Mouse (Mus musculus) left cerebral cortex, adult 8-10 months (tissue): ENCODE measurements around the gene Stambpl1. TPM values are rescaled to one million over a fixed set of nuclear protein-coding genes. Genes with fewer than 3 reads are reported as not detected.

ENCODE experiments used
- DNase-seq, 2 experiments: peaks; one replicate each; pipeline ENCODE4 v3.0.0; 2022; ENCODE audit warnings: low spot score in 2 of 2
- total RNA-seq, 4 experiments: library from RNA; stranded (reverse); gene quantifications; 2 replicates each; pipeline ENCODE4 v1.2.4; 2022

Gene Stambpl1
- total RNA-seq, 4 experiments from 2014 or later = 19.1 to 21.7 (median 20.7) TPM

DNA sequence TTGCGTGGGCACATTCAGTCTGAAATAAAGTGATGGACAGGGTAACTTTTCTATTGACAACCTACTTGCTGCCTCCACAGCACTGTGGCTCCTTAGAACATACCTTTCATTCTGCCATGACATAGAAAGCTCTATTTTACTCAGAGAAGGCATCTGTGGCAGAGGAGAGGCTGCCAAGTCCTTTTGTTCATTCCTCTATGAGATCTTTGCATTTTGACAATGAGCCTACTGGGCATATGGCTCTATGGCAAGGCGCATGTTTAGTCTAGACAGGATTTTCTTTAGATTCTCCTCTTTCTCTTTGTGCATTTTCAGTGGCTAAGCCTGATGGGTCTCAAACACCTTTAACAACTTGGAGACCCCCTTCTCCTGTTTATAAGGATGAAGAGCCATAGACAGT is 45.7 kb downstream of the Stambpl1 start:
- no peak for DNase-seq

DNA sequence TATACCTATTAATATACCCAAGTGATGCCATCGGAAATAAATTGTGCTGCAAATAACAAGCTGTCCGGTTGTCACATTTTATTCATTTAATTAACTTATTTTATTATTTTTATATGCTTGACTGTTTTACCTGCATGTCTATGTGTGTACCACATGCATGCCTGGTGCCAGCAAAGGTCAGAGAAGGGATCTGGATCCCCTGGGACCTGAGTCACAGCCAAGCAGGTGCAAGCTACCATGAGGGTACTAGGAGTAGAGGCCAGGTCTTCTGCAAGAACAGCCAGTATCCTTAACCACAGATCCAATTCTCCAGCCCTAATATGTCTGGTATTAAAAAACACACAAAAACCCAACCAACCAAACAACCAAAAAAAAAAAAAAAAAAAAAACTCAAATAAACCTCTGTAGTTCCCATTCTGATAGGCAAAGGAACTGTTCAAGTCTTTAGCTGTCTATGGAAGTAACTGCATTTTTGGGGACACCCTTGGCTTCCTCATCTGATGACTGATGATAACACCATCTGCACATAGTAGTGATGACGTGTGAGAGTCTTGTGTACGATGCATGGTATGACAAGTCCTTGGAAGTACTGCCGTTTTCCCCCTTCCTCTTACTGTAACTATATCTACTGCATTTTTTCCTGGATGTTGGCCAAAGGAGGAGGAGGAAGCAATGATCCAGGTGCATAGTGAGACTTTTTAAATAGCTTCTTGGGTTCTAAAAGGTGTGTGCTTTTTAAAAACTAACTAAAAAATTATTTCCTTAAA is 48.4 kb downstream of the Stambpl1 start:
- no peak for DNase-seq

DNA sequence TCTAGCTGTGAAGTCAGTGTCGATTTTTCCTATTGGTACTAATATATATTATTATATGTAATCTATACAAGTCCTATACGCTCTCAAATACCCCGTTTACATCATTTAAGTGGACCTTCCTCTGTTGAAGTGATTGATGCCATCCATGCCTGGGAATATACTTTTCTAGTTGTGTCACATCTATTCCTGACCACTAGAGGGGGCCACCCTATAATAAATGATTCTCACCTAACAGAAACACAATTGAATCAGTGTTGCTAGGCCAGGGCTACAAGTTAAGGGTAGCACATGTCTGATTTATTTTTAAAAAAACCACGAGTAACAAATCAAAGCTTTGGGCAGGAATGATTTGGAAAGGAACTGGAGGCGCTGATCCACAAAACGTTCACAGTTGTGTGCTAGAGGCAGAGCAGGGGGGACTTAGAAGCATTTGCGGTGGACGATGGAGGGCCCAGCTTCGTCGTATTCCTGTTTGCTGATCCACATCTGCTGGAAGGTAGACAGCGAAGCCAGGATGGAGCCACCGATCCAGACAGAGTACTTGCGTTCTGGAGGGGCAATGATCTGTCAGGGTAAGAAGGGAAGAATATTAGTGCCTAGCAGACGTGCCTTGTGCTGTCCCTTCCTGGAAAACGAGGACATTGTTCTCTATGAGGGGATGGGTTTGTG is 49.4 kb downstream of the Stambpl1 start:
- no peak for DNase-seq

DNA sequence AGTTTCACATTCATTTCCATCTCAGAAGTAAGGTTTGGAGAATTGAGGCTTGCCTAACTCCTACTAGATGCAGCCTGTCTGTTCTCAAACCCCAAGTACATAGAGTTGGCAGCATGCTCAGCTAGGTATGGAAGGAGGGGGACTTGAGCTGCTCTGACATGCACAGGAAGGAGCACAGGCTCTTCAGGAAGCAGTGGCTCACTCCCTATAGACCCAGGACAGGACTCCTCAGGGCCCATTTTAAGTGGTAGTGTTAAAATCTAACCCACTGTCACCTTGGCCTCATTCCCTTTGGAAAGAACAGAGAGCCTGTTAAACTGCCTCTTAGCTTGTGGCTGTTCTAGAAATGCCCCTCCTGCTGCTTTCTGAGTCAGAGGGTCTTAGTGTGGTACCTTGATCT is 50.9 kb downstream of the Stambpl1 start:
- DNase-seq = no peak

DNA sequence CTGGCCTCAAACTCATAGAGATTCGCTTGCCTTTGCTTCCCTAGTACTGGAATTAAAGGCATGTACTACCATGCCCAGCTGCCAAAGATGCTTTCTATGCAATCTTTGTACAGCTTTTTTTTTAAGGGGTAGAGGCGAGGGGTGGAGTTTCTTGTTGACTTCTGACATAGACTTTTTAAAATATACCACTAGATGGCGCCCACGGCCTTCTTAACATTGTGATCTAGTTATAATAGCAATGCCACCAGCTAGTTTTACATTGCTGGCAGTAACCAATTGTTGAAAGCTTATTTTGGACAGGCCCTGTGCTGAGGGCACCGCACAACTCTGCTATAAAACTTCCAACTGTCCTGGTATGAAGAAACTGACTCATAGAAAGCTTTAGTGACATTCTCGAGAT is 52.0 kb downstream of the Stambpl1 start:
- DNase-seq = no peak

DNA sequence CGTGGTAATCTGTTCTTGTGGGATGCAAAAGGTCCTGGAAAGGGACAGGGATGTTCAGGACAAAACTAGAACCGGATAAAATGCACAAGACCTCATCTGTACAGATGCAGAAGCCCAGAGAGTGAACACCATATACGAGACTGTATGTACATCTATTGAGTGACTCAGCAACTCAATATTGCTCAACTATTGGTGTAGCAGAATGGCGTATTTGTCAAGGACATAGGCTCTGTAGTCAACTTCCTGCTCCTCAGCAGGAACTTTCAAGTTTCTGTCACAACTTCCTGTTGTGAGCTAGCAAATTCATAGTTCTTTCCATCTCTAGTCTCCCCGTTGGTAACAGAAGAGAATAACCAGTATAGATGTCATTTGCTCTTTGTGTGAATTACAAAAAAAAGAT is 56.5 kb downstream of the Stambpl1 start:
- DNase-seq = no peak

DNA sequence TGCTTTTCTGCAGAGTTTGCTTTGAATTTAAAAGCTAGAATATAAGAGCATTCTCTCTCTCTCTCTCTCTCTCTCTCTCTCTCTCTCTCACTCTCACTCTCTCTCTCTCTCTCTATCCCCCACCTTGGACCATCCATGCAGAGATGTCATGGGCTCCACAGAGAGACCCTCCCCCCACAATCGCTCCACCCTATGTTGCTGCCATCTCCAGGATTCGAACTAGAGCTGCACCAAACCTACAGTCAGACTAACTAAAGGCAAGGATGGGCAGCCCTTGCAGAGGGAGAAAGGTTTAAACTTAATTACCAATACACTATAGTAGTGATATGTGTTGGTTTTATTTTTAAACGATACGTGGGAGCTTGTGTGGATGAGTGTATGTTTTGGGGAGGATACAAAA is 58.6 kb downstream of the Stambpl1 start:
- DNase-seq = no peak

DNA sequence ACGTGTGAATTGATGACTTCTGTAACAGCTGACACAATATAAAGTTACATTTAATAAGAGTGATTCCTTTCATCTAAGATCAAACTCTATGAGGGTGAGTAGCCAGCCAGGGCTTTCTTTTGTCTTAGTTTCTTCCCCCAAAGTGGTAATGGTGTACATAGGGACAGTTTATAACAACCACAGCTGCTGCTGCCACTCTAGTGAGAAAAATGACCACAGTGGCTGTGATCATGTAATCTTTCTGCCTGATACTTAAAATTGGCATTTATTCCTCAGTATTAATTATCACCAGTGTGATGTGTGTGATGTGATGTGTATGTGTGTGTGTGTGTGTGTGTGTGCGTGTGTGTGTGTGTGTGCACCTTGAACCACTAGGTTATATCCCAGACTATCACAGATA is 59.9 kb downstream of the Stambpl1 start:
- DNase-seq = no peak

DNA sequence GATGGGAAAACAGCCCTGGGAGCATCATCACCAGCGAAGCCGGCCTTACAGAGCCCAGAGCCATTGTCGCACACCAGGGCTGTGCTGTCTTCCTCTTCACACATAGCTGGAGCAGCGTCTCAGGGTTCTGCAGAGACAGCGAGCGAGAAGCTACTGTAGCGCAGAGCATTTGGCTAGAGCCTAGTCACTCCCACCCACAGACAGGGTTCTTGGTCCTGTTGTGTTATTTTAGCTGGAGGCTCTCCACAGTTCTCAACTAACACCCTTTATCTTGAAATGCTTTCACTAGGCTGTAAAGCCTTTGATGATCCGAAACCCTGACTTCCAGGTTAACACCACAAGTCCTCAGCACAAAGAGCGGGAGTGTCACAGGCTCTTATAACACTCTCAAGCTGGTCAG is 60.4 kb downstream of the Stambpl1 start:
- no peak for DNase-seq

DNA sequence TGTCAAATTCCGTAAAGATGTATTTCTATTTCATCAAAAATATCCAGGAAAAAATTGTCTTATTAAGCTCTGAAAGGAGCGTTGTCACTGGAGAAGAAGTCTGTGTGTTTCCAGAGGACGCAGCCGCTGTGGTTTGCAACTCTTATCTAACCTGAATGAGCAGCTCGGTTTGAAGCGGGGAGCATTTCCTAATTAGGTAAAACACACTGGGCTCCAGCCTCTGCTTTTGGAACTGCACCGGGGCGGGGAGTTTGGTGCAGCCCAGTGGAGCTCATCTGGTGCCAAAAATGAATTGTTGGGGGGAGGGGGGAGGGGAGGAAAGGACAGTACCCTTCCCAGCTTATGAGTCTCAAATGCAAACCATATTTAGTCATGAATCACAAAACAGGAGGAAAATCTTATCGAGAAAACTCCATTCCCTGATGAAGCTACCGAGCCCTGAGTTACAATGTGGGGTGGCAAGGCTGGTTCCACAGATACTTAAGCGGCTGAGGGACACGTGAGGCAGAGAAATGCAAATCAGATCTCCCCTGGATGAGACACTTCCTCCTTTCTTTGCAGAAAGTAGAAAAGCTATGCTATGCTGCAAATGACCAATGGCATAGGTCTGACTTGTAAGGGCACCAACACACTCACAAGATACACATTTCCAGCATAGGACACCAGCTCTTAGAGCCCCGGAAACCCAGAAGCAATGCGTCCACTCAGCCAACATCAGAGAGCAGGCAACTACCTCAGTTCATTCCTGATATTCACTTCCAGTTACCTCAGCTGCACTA is 62.3 kb downstream of the Stambpl1 start:
- DNase-seq = no peak

DNA sequence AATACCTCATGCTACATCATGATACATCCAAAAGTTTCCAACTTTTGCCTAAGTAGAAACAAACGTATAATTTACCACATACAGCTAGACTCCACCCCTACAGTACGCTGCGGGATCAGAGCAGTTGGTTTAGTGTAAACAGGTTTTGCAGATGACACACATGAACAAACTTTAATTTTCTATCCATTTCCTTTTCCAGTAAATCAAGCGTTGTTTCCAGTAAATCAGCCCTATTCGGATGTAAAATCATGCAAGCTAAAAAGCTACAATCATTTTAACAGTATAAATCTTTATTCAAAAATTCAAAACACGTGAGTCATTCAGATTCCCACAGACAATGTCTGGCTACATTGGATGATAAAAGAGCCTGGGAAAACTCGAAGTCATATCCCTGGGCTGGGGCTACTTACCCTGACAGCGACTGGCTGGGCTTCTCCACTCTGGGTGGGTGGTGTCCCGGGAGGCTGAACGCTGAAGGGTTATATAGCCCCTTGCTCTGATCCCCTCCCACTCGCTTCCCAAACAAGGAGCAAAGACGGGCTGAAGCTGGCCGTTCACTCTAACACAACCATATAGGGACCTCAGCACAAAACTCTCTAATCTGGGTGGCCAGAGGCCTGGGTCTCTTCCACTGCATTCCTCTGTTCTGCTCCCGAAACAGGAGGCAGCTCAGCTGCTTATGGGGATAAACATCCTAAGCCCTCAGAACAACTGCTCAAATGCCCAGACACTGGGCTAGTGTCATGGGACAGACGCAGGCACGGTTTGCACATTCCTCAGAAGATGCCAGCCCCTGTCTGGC is 63.1 kb downstream of the Stambpl1 start, which contains the start of gene Acta2:
Gene Acta2, minus strand, starts transcription at position 711 of the 802 bp plus-strand sequence.
- DNase-seq = no peak

DNA sequence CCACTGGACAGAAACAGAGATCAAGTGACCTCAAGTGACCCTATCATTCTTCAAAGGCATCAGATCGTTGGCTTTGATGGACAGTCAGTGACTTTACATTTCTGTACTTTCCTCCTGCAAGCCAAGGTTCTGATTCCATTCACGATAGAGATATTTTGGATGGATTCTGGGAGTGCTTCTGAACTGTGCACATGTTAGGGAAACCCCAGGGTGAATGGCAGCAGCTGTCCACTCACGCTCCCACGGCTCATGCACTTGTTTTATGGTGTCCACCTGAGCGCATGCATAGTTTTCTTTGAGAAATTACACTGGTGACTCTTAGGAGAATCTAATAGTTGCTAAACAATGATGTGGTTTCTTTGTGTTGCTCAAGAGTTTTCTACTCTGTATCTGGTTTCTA is 64.1 kb downstream of the Stambpl1 start:
- no peak for DNase-seq

DNA sequence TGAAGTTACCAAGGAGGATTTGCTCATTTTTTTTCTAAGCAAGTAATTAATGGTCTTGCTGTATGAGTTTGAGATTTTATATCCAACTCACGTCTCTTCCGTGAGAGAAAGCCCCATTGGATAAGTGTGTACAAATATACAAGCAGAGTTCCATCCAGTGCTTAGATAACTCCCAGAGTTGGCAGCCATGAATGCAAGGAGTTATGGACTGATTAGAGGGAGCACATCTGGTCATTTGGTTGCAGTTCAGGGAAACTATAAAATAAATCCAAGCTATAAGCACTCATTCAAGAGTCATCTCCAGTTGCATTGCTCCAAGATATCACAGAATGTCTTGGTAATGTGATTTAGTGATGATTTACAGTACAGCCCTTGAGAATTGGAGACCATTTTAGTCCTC is 64.9 kb downstream of the Stambpl1 start:
- no peak for DNase-seq

DNA sequence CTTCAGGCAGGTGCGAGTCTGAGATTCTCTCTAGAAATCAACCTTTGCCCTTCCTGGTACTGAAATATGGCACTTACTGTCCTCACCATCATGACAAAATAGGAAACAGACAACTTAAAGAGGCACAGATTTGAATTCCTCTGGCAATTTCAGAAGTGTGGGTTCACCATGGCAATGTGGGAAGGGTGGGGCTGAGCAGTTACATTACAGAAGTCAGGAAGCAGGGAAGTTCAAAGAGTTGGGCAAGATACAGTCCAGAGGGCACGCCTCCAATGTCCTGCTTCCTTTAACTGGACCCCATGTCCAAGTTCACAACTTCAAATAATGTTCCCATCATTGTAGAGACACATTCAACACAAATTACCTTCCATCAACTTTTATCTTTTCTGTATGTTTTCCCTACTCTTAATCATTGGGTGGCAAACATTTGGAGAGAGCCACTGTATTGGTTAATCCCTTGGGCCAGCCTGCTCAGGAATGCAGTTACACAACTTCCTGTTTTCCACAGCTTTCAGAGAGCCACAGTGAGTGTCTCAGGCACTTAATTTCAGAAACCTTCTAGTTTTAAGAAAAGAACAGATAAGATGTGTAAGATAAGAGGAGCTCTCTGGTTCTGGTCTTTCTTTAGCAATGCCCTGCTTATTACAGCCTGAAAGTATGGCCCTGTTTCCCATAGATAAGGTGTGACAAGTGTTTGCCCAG is 70.4 kb downstream of the Stambpl1 start:
- no peak for DNase-seq

DNA sequence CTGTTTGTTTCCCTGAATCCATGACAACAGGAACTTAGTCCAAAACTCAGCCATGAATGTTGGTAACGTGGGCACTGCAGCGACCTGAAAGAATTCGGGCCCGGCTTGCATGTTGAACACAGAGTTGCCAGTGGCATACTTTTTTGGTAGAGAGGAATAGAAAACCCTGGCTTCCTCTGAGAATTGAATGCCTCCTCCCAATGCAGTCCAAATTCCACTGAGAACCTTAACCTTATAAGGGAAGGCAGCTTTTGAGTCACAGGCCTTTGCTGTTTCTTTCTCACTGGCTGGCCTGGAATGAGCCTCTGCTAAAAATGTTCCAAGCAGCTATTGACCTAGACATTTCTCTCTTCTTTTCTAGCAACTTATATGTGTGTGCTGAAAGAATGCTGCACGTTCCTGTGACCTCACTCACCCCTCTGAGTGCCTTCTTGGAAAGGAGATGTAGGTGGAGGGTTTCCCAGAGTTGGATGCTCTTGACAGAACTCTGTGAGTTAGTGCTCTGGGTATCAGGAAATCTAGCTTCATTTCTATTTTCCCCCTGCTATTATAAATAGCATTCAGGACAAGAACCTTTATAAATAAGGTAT is 73.7 kb downstream of the Stambpl1 start:
- no peak for DNase-seq

DNA sequence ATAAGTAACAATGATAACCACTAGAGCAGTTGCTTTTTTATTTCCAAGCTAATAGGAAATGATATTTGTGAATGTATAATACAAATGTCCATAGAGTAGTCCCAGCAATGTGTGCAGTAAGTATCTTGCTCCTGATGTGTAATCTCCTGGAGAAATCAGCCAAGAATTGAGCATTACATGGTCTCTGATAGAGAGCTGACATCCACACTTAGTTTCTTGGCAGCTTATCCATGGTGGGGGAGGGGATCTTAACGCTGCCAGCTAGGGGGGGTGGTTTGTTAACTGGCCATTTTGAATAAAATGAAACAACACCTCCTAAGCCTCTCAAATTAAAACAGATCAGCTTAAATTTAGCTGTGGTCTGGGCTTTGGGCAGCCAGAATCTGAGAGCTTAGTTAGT is 77.0 kb downstream of the Stambpl1 start:
- no peak for DNase-seq

DNA sequence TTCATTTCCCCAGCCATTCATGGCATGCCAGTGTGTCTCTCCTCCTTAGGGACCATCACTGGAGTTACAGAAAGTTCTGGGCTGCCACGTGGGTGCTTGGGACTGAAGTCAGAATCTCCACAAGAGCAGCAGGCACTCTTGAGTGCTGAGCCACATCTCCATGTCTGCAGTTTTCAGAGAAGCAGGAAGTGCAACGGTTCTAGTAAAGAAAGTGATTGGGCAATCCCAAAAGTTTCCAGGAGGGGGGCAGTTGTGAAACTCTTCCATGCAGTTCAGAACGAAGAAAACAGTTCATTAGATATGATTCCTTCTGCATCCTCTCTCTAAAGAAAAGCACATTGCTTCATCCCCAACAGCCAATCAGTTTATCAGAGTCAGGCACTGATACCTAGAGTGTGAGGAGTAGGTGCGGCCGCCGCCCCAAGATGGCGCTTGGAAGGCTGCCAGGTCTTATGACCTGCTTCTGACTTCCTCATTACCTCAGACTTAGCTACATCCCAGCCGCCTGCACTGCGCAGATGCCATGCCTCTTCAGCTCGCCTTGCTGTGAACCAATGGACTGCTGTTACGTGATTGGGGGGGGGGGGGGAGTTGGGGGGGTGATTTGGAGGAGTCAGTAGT is 78.2 kb downstream of the Stambpl1 start:
- DNase-seq = no peak

DNA sequence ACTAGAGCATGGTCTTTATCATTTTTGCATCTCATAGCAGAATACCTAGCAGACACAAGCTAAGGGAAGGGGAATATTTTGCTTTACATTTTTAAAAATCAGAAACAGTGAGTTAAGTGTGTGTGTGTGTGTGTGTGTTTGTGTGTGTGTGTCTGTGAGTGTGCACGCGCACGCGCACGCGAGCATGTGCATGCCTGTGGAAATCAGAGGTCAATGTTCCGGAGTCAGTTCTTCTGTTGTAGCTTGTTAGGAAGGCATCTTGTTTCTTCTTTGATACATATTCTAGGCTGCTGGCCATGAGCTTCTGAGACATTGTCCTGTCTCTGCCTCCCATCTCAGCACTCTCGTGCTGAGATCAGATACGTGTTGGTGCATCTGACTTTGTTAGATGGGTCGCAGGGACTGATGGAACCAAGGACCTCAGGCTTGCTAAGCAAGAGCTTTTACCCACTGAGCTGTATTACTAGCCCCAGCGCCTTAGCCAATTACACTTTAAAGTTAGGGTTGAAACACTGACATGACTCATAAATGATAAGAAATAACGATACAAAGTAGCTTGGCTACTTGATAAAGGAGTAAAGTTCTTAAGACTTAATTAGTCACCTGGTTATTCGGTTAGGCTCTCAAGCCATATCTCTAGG is 78.9 kb downstream of the Stambpl1 start:
- no peak for DNase-seq

DNA sequence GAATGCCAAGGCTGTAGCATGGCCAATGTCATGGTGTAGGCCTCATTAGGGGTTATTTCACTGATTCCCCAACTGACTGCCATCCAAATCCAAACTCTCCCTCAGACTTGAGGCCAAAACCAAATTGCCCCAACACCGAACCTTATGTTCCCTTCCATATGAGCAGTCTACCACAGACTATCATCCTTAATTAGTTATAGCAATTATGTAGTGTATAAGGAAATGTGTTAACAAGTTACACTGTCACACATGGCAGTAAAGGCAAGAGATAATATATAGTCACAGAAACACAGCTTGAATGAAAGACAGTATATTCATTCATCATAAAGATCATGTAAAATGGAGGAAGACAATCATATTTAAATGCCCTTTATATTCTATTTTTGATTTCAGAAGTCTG is 81.0 kb downstream of the Stambpl1 start:
- no peak for DNase-seq

DNA sequence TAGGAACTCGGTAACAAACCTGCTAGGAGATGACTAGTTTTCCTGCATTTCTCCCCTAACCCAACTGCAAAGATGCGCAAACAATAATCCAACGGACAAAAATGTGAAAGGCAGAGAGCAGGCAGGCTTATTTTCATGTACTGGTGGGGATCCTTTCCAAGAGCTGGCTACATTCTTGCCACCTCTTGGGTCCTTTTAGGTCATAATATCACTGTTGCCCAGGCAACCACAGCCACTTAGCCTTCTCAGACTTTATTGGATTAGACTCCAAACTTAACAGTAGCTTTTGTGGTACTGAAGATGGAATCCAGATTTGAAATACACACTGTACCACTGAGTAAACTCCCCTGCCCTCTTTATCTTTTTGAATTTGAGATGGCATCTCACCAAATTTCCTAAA is 86.0 kb downstream of the Stambpl1 start:
- DNase-seq = no peak
